Mouse (Mus musculus) forebrain, embryonic 15.5 days (tissue): ENCODE results near the gene Pak1ip1. TPM values are rescaled to one million over a fixed set of nuclear protein-coding genes. Genes with fewer than 3 reads are reported as not detected.
"Not testable (repeated sequence)": the region's sequence is repeated elsewhere in the genome, so short reads cannot be mapped to it uniquely, and the experiment has no call there.

Experiments
- ATAC-seq: fragments of 200-750 bp; cut with Nextera tagmentation; replicated peaks from 2 replicates; pipeline ENCODE4 v1.8.0; 2017; ENCODE audit warnings: mild to moderate bottlenecking, moderate TSS enrichment, moderate library complexity
- H3K27ac ChIP-seq: fragments of 300-500 bp; sonication (generic); replicated peaks from 2 replicates; pipeline ENCODE4 v1.5.1; 2015; ENCODE audit warnings: mild to moderate bottlenecking, inconsistent platforms
- H3K27me3 ChIP-seq: fragments of 300-500 bp; sonication (generic); 2 replicates; pipeline ENCODE4 v1.6.1; 2015; ENCODE audit warnings: inconsistent platforms
- H3K36me3 ChIP-seq: fragments of 300-500 bp; sonication (generic); 2 replicates; pipeline ENCODE4 v1.6.1; 2015; ENCODE audit warnings: mild to moderate bottlenecking, inconsistent platforms
- H3K4me1 ChIP-seq: fragments of 300-500 bp; sonication (generic); 2 replicates; pipeline ENCODE4 v1.6.1; 2015; ENCODE audit warnings: inconsistent platforms
- H3K4me2 ChIP-seq: fragments of 300-500 bp; sonication (generic); replicated peaks from 2 replicates; pipeline ENCODE4 v1.6.1; 2015; ENCODE audit warnings: mild to moderate bottlenecking, inconsistent platforms
- H3K4me3 ChIP-seq: fragments of 300-500 bp; sonication (generic); 2 replicates; pipeline ENCODE4 v1.5.1; 2015; ENCODE audit warnings: mild to moderate bottlenecking, inconsistent platforms
- H3K9ac ChIP-seq: fragments of 300-500 bp; sonication (generic); replicated peaks from 2 replicates; pipeline ENCODE4 v1.6.1; 2015; ENCODE audit warnings: mild to moderate bottlenecking, inconsistent platforms
- H3K9me3 ChIP-seq: fragments of 300-500 bp; sonication (generic); 2 replicates; pipeline ENCODE4 v1.6.1; 2016; ENCODE audit warnings: inconsistent platforms
- WGBS: fragments of 180-500 bp; shearing (Covaris S2); methylation state at CpG from one replicate; pipeline ENCODE4 v1.1.7; 2015; ENCODE audit warnings: mixed read lengths; 5-methylcytosine and 5-hydroxymethylcytosine counted together
- polyA plus RNA-seq: library from polyadenylated mRNA; unstranded; fragments of >200 nt; fragmentation: Nextera tagmentation; extraction: Ambion mirVana; gene quantifications from 2 replicates; pipeline ENCODE4 v1.2.1, GENCODE M21; 2015

Pak1ip1 gene
- polyA plus RNA-seq, 1 experiment from 2014 or later = 75.3 TPM

GRCm38 (mm10) chr13:40979321-40979720 lies 21.5 kb upstream of the Pak1ip1 start:
- Histone ChIP-seq H3K27ac (no peak overlapping the region), H3K4me2 (no peak overlapping the region), H3K4me3 (no peak overlapping the region), H3K36me3 (no peaks in the 10 kb centered on the region), H3K27me3 (no peaks in the 10 kb centered on the region), H3K9me3 (no peaks in the 10 kb centered on the region), H3K9ac (no peak overlapping the region), H3K4me1 (no peaks in the 10 kb centered on the region)
- no peak for ATAC-seq
- 56% methylated on average over 2 of the region's 2 CpGs for WGBS

GRCm38 (mm10) chr13:40982759-40983158 lies 18.1 kb upstream of the Pak1ip1 start:
- Histone ChIP-seq H3K36me3 (no peaks in the 10 kb centered on the region), H3K27ac (no peak overlapping the region), H3K27me3 (no peaks in the 10 kb centered on the region), H3K4me1 (no peaks in the 10 kb centered on the region), H3K4me3 (no peak overlapping the region), H3K4me2 (no peak overlapping the region), H3K9ac (no peak overlapping the region), H3K9me3 (no peaks in the 10 kb centered on the region)
- WGBS = 74% methylated on average over 1 of the region's 1 CpGs
- no peak for ATAC-seq

- Histone ChIP-seq H3K36me3 (no peaks in the 10 kb centered on the region), H3K9me3 (no peaks in the 10 kb centered on the region), H3K27ac (no peak overlapping the region), H3K4me2 (no peak overlapping the region), H3K4me3 (no peak overlapping the region), H3K27me3 (no peaks in the 10 kb centered on the region), H3K4me1 (no peaks in the 10 kb centered on the region), H3K9ac (no peak overlapping the region)
- 95% methylated on average over 5 of the region's 5 CpGs for WGBS
- no peak for ATAC-seq
Measured at GRCm38 (mm10) chr13:40986081-40986480, 14.7 kb upstream of the Pak1ip1 start.

- not testable (repeated sequence) for H3K36me3 ChIP-seq, H3K4me3 ChIP-seq, H3K27ac ChIP-seq, ATAC-seq, H3K9ac ChIP-seq, H3K9me3 ChIP-seq, H3K4me1 ChIP-seq, H3K27me3 ChIP-seq, H3K4me2 ChIP-seq
- WGBS = 66% methylated on average over 4 of the region's 4 CpGs
Measured at GRCm38 (mm10) chr13:40987608-40988303, 13.1 kb upstream of the Pak1ip1 start.

GRCm38 (mm10) chr13:40988418-40988817 lies 12.4 kb upstream of the Pak1ip1 start:
- Histone ChIP-seq H3K4me1 (no peaks in the 10 kb centered on the region), H3K9ac (no peak overlapping the region), H3K4me2 (no peak overlapping the region), H3K9me3 (no peaks in the 10 kb centered on the region), H3K27ac (no peak overlapping the region), H3K27me3 (no peaks in the 10 kb centered on the region), H3K4me3 (no peak overlapping the region), H3K36me3 (no peaks in the 10 kb centered on the region)
- WGBS = 84% methylated on average over 2 of the region's 2 CpGs
- no peak for ATAC-seq

- Histone ChIP-seq H3K27ac (0 out of 2 replicates have a peak overlapping the region, but pooled peaks have one; percentile 11), H3K27me3 (no peaks in the 10 kb centered on the region), H3K4me1 (peaks cover 6% of the 10 kb centered on the region; the same call in 1 of the 2 replicates), H3K36me3 (no peaks in the 10 kb centered on the region), H3K4me2 (no peak overlapping the region), H3K9ac (no peak overlapping the region), H3K4me3 (no peak overlapping the region), H3K9me3 (no peaks in the 10 kb centered on the region)
- WGBS = 3% methylated on average over 8 of the region's 8 CpGs
- ATAC-seq = peak; percentile 67; the same call in 1 of the 2 replicates
Measured at GRCm38 (mm10) chr13:40994487-40995263, 6.1 kb upstream of the Pak1ip1 start.

GRCm38 (mm10) chr13:40998537-40998936 lies 2.3 kb upstream of the Pak1ip1 start:
- not testable (repeated sequence) for H3K9ac ChIP-seq, H3K36me3 ChIP-seq, H3K4me3 ChIP-seq, H3K9me3 ChIP-seq, ATAC-seq, H3K27me3 ChIP-seq, H3K4me2 ChIP-seq, H3K27ac ChIP-seq
- H3K4me1 ChIP-seq = peaks cover 29% of the 10 kb centered on the region
- 92% methylated on average over 5 of the region's 5 CpGs for WGBS

- Histone ChIP-seq H3K9ac (peak overlapping the region; percentile 83), H3K4me2 (peak overlapping the region; percentile 94), H3K27me3 (no peaks in the 10 kb centered on the region), H3K36me3 (peaks cover 7% of the 10 kb centered on the region), H3K27ac (peak overlapping the region; percentile 99), H3K9me3 (no peaks in the 10 kb centered on the region), H3K4me1 (peaks cover 22% of the 10 kb centered on the region), H3K4me3 (peak overlapping the region; percentile 87)
- under 1% methylated on average over 25 of the region's 25 CpGs for WGBS
- peak; percentile 50 for ATAC-seq
Measured at GRCm38 (mm10) chr13:41000140-41000925, 490 bp upstream of the Pak1ip1 start.

GRCm38 (mm10) chr13:41002001-41002400 lies 1.2 kb downstream of the Pak1ip1 start:
- H3K4me3 ChIP-seq = peak overlapping the region; percentile 87
- no peaks in the 10 kb centered on the region for H3K9me3 ChIP-seq
- H3K4me2 ChIP-seq = peak overlapping the region; percentile 94
- WGBS = 84% methylated on average over 5 of the region's 5 CpGs
- no peaks in the 10 kb centered on the region for H3K27me3 ChIP-seq
- no peak overlapping the region for H3K9ac ChIP-seq
- no peak for ATAC-seq
- peaks cover 23% of the 10 kb centered on the region for H3K36me3 ChIP-seq
- H3K4me1 ChIP-seq = peaks cover 22% of the 10 kb centered on the region
- H3K27ac ChIP-seq = no peak overlapping the region

GRCm38 (mm10) chr13:41006244-41006643 lies 5.4 kb downstream of the Pak1ip1 start:
- Histone ChIP-seq H3K4me1 (peaks cover 14% of the 10 kb centered on the region), H3K4me2 (no peak overlapping the region), H3K9me3 (no peaks in the 10 kb centered on the region), H3K27me3 (no peaks in the 10 kb centered on the region), H3K36me3 (peaks cover 64% of the 10 kb centered on the region), H3K4me3 (no peak overlapping the region), H3K9ac (no peak overlapping the region), H3K27ac (no peak overlapping the region)
- WGBS = 93% methylated on average over 4 of the region's 4 CpGs
- ATAC-seq = no peak

GRCm38 (mm10) chr13:41008271-41008670 lies 7.4 kb downstream of the Pak1ip1 start:
- no peaks in the 10 kb centered on the region for H3K27me3 ChIP-seq
- no peak overlapping the region for H3K27ac ChIP-seq
- no peaks in the 10 kb centered on the region for H3K9me3 ChIP-seq
- WGBS = 94% methylated on average over 10 of the region's 10 CpGs
- peaks cover 83% of the 10 kb centered on the region for H3K36me3 ChIP-seq
- H3K4me3 ChIP-seq = no peak overlapping the region
- H3K9ac ChIP-seq = no peak overlapping the region
- H3K4me2 ChIP-seq = no peak overlapping the region
- no peak for ATAC-seq
- no peaks in the 10 kb centered on the region for H3K4me1 ChIP-seq

GRCm38 (mm10) chr13:41008946-41009345 lies 8.1 kb downstream of the Pak1ip1 start:
- ATAC-seq = no peak
- peaks cover 84% of the 10 kb centered on the region for H3K36me3 ChIP-seq
- no peak overlapping the region for H3K9ac ChIP-seq
- no peaks in the 10 kb centered on the region for H3K4me1 ChIP-seq
- H3K4me2 ChIP-seq = no peak overlapping the region
- H3K4me3 ChIP-seq = no peak overlapping the region
- H3K9me3 ChIP-seq = no peaks in the 10 kb centered on the region
- WGBS = 81% methylated on average over 8 of the region's 8 CpGs
- H3K27ac ChIP-seq = no peak overlapping the region
- no peaks in the 10 kb centered on the region for H3K27me3 ChIP-seq
